Mouse (Mus musculus) lung, postnatal 0 days (tissue): Measurements from ENCODE around the gene Hist3h2a.

Source experiments
- CTCF ChIP-seq: IDR thresholded peaks from 2 replicates; pipeline ENCODE4 v1.5.1; 2016; ENCODE audit warnings: antibody characterized with exemption, mild to moderate bottlenecking
- EP300 ChIP-seq: IDR thresholded peaks from 2 replicates; pipeline ENCODE4 v1.6.1; 2016; ENCODE audit warnings: antibody characterized with exemption, mild to moderate bottlenecking, control low read depth

DNA sequence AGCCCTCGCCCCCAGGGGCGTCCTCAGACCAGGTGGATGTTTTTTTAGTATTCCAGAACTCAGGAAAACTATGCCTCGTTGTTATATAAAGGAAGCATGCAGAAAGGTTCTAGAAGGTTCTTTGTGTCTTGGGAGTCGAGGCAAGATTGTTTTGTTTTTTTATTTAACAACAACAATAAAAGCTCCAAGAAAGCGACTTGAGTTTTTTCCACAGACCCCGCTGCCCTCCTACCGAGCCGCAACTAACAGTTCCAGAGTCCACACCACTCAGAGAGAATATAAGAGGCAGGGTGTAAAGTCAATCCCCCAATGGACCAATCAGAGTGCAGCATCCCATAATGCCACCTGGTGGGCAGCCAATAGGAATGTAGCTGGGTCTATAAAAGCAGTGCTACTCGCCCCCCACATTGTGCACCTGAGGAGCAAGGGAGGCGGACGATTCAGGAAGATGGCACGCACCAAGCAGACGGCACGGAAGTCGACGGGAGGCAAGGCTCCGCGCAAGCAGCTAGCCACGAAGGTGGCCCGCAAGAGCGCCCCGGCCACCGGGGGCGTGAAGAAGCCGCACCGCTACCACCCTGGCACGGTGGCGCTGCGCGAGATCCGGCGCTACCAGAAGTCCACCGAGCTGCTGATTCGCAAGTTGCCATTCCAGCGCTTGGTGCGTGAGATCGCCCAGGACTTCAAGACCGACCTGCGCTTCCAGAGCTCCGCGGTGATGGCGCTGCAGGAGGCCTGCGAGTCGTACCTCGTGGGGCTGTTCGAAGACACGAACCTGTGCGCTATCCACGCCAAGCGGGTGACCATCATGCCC, 7.1 kb downstream of the Hist3h2a start:
- TF ChIP-seq CTCF (no peak), EP300 (no peak)
